10 mouse cellular contexts compared by ENCODE assay signal in the genomic region with DNA sequence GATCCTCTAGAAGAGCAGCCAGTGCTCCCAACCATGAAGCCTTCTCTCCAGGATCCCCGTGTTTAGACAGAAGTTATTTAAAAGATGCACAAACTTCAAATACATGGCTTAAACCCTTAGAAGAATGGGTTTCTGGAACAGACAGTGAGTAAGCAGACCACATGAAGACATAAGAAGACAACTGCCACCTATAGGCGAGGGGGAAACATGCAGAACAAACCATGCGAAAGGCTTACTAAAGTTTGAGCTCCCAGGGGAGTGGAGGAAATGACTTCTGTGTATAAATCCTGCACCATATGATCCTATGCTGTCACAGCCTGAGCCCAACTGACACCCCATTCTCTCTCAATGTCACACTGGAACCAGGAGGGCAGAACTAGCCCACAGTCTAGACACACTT.
A peak's percentile ranks its signal among the peaks of the same experiment; 100 is the strongest.
DNase-seq lines count a peak whose midpoint lies in the region; ATAC-seq and TF ChIP-seq lines count a peak whose summit lies in the region.
"Had no signal": no experiment of that assay in that cellular context is flagged by ENCODE, and none has a peak within 500 bp of the region (broad histone marks: within the 10 kb centered on the region; RNA-seq: fewer than 3 reads in every experiment).

No protein-coding gene starts in this region.

- H3K4me3 ChIP-seq in forebrain, embryonic 14.5 days (ENCODE audit: low read depth, low read length): no peak overlapping the region
- H3K4me3 ChIP-seq in forebrain, embryonic 10.5 days: no peak overlapping the region
- H3K4me3 ChIP-seq in midbrain, postnatal 0 days (ENCODE audit: low read depth, low read length): no peak overlapping the region
- no peak overlapping the region for H3K4me3 ChIP-seq in midbrain, embryonic 16.5 days (ENCODE audit: low read depth, low read length)
- H3K4me3 ChIP-seq in hindbrain, embryonic 16.5 days (ENCODE audit: low read length): no peak overlapping the region
- H3K4me3 ChIP-seq: lung, embryonic 15.5 days had no signal

- H3K4me1 ChIP-seq in forebrain, embryonic 14.5 days (ENCODE audit: control insufficient read depth, insufficient read depth, low read length): peaks cover 2% of the 10 kb centered on the region; the same call in 1 of the 2 replicates
- peaks cover 3% of the 10 kb centered on the region for H3K4me1 ChIP-seq in forebrain, embryonic 10.5 days
- H3K4me1 ChIP-seq in midbrain, postnatal 0 days (ENCODE audit: insufficient read depth, low read length): peaks cover 4% of the 10 kb centered on the region; the same call in 1 of the 2 replicates
- no peaks in the 10 kb centered on the region for H3K4me1 ChIP-seq in midbrain, embryonic 16.5 days (ENCODE audit: control insufficient read depth, insufficient read depth, low read length)
- H3K4me1 ChIP-seq in hindbrain, embryonic 16.5 days (ENCODE audit: control insufficient read depth, insufficient read depth, low read depth, low read length): 0 out of 2 replicates have a peak, but pooled peaks cover 3% of the 10 kb centered on the region

- 0 out of 2 replicates have a peak, but pooled peaks have one; percentile 30 for ATAC-seq in forebrain, embryonic 14.5 days
- no peak for ATAC-seq in midbrain, postnatal 0 days (ENCODE audit: low FRiP score)
- no peak for ATAC-seq in midbrain, embryonic 16.5 days
- no peak for ATAC-seq in hindbrain, embryonic 16.5 days
- ATAC-seq: inflammation-experienced regulatory T-cells, adult 6 months had no signal

- WGBS in forebrain, embryonic 14.5 days: 56% methylated on average over 3 of the region's 3 CpGs
- 64% methylated on average over 3 of the region's 3 CpGs for WGBS in forebrain, embryonic 10.5 days
- WGBS in midbrain, postnatal 0 days: 55% methylated on average over 3 of the region's 3 CpGs
- 50% methylated on average over 3 of the region's 3 CpGs for WGBS in midbrain, embryonic 16.5 days
- 58% methylated on average over 3 of the region's 3 CpGs for WGBS in hindbrain, embryonic 16.5 days

- no peak overlapping the region for H3K27ac ChIP-seq in forebrain, embryonic 14.5 days (ENCODE audit: low read depth, low read length)
- H3K27ac ChIP-seq in forebrain, embryonic 10.5 days: no peak overlapping the region
- H3K27ac ChIP-seq in midbrain, postnatal 0 days (ENCODE audit: low read depth, low read length): no peak overlapping the region
- H3K27ac ChIP-seq in midbrain, embryonic 16.5 days (ENCODE audit: low read length): no peak overlapping the region
- H3K27ac ChIP-seq in hindbrain, embryonic 16.5 days (ENCODE audit: low read depth, low read length): no peak overlapping the region
- H3K27ac ChIP-seq: lung, embryonic 15.5 days had no signal

- H3K9ac ChIP-seq in forebrain, embryonic 14.5 days (ENCODE audit: low read length): no peak overlapping the region
- no peak overlapping the region for H3K9ac ChIP-seq in midbrain, postnatal 0 days (replicated peaks; ENCODE audit: low read length, poor library complexity, severe bottlenecking)
- no peak overlapping the region for H3K9ac ChIP-seq in midbrain, embryonic 16.5 days (ENCODE audit: low read depth, low read length)
- H3K9ac ChIP-seq in hindbrain, embryonic 16.5 days (ENCODE audit: low read depth, low read length): no peak overlapping the region
- H3K9ac ChIP-seq: lung, embryonic 15.5 days had no signal

- DNase-seq in forebrain, embryonic 14.5 days (ENCODE audit: low spot score): peak; percentile 44
- DNase-seq in forebrain, embryonic 10.5 days (ENCODE audit: extremely low spot score, low spot score): no peak
- DNase-seq in midbrain, postnatal 0 days (ENCODE audit: low spot score): peak; percentile 35
- DNase-seq in kidney, postnatal 14 days: peak; percentile 32
- DNase-seq in thymus, postnatal 14 days: peak; percentile 47
- no peak for DNase-seq in neural tube, embryonic 10.5 days (ENCODE audit: extremely low spot score, low spot score)

- no peaks in the 10 kb centered on the region for H3K27me3 ChIP-seq in forebrain, embryonic 14.5 days (replicated peaks; ENCODE audit: control insufficient read depth, insufficient read depth, low read length)
- no peaks in the 10 kb centered on the region for H3K27me3 ChIP-seq in forebrain, embryonic 10.5 days (ENCODE audit: poor library complexity, severe bottlenecking)
- no peaks in the 10 kb centered on the region for H3K27me3 ChIP-seq in midbrain, postnatal 0 days (ENCODE audit: insufficient read depth, low read length)
- H3K27me3 ChIP-seq in midbrain, embryonic 16.5 days (ENCODE audit: control insufficient read depth, insufficient read depth, low read depth, low read length): no peaks in the 10 kb centered on the region
- H3K27me3 ChIP-seq in hindbrain, embryonic 16.5 days (replicated peaks; ENCODE audit: control insufficient read depth, insufficient read depth, low read length): no peaks in the 10 kb centered on the region
- H3K27me3 ChIP-seq: lung, embryonic 15.5 days had no signal

- TF ChIP-seq CTCF in midbrain, postnatal 0 days (IDR thresholded peaks at IDR 0.05): peak; percentile 55

- no peaks in the 10 kb centered on the region for H3K9me3 ChIP-seq in forebrain, embryonic 14.5 days (replicated peaks; ENCODE audit: control insufficient read depth, low read length)
- H3K9me3 ChIP-seq in forebrain, embryonic 10.5 days: no peaks in the 10 kb centered on the region
- H3K9me3 ChIP-seq in midbrain, postnatal 0 days (ENCODE audit: low read length): no peaks in the 10 kb centered on the region
- no peaks in the 10 kb centered on the region for H3K9me3 ChIP-seq in midbrain, embryonic 16.5 days (replicated peaks; ENCODE audit: control insufficient read depth, low read length, poor library complexity, severe bottlenecking)
- H3K9me3 ChIP-seq in hindbrain, embryonic 16.5 days (ENCODE audit: control insufficient read depth, low read length): no peaks in the 10 kb centered on the region
- H3K9me3 ChIP-seq: lung, embryonic 15.5 days had no signal

- H3K4me2 ChIP-seq in forebrain, embryonic 14.5 days (ENCODE audit: low read length): no peak overlapping the region
- H3K4me2 ChIP-seq in midbrain, postnatal 0 days (ENCODE audit: low read depth, low read length, poor library complexity, severe bottlenecking): no peak overlapping the region
- no peak overlapping the region for H3K4me2 ChIP-seq in midbrain, embryonic 16.5 days (ENCODE audit: low read length)
- H3K4me2 ChIP-seq in hindbrain, embryonic 16.5 days (ENCODE audit: low read length): no peak overlapping the region
- H3K4me2 ChIP-seq: lung, embryonic 15.5 days had no signal

- no peaks in the 10 kb centered on the region for H3K36me3 ChIP-seq in forebrain, embryonic 14.5 days (ENCODE audit: control insufficient read depth, insufficient read depth, low read length)
- H3K36me3 ChIP-seq in forebrain, embryonic 10.5 days (replicated peaks): peaks cover 3% of the 10 kb centered on the region; the same call in 1 of the 2 replicates
- H3K36me3 ChIP-seq in midbrain, postnatal 0 days (ENCODE audit: insufficient read depth, low read length): no peaks in the 10 kb centered on the region
- H3K36me3 ChIP-seq in midbrain, embryonic 16.5 days (ENCODE audit: control insufficient read depth, insufficient read depth, low read length): no peaks in the 10 kb centered on the region
- H3K36me3 ChIP-seq in hindbrain, embryonic 16.5 days (ENCODE audit: control insufficient read depth, insufficient read depth, low read length): no peaks in the 10 kb centered on the region

Comparison
In these comparisons a context has a peak if more than half of its experiments do, and no peak if none do; other contexts are left out.
1. DNase-seq: peak in forebrain, embryonic 14.5 days (single experiment), midbrain, postnatal 0 days (single experiment), kidney, postnatal 14 days (single experiment) and thymus, postnatal 14 days (single experiment); none in forebrain, embryonic 10.5 days (single experiment) and neural tube, embryonic 10.5 days (single experiment).